Mouse (Mus musculus) leukemia stem cell, adult 10-12 weeks (primary cell): ENCODE data around the gene Txndc2. TPM values are rescaled to one million over a fixed set of nuclear protein-coding genes. Genes with fewer than 3 reads are reported as not detected.

Experiments used
- polyA plus RNA-seq: library from polyadenylated mRNA; stranded (reverse); fragments of >175 nt; gene quantifications from 2 replicates; pipeline ENCODE4 v1.2.3, GENCODE M21; 2012; ENCODE audit warnings: low replicate concordance

Txndc2 gene
- polyA plus RNA-seq = not detected in 2 replicates

GRCm38 (mm10) chr17:65641734-65642218 is at the start of gene Txndc2:
Gene Txndc2, minus strand, starts transcription at chr17:65642168.

GRCm38 (mm10) chr17:65613463-65614412 is 28.2 kb downstream of the Txndc2 start, which contains the start of gene Vapa:
Gene Vapa, minus strand, starts transcription at chr17:65613555.

Other genes starting within 250 kb of the Txndc2 start
- gene Tmem232, start 101.4 kb downstream of the Txndc2 start, polyA plus RNA-seq = not detected in 2 replicates
- gene Vapa, start 28.6 kb downstream of the Txndc2 start, polyA plus RNA-seq = 131 and 203 TPM in 2 replicates
- 0.96 and 2.1 TPM in 2 replicates for gene Rab31, start 130.6 kb upstream of the Txndc2 start, polyA plus RNA-seq
- 2.9 and 8.3 TPM in 2 replicates for gene Ppp4r1, start 140.4 kb upstream of the Txndc2 start, polyA plus RNA-seq
- gene Ralbp1, start 243.6 kb upstream of the Txndc2 start, polyA plus RNA-seq = 50.9 and 141 TPM in 2 replicates